Mouse (Mus musculus) liver (tissue): ENCODE data around the gene Gm973.

Source experiments
- DNase-seq: peaks from one replicate; pipeline ENCODE4 v3.0.0-alpha.2; 2020; ENCODE audit warnings: mixed read lengths

The Gm973 gene

DNA sequence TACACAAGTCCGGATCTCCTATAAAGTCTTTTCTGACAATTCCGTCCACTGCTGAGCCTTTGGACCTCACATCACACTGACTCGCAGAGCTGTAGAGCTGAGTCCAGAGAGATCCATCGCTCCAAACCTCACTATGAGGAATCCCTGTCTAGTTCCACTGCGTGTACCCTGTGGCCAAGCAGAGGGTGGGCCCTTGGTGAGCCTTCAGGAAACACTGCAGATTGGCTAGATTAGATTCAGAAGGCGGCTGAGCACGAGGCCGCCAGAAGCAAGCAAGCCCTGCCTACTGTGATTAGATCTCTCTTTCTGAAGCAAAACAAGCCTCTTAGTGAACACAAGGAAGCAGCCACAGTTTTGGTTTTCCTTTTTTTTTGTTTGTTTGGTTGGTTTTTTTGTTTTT, 27.8 kb downstream of the Gm973 start:
- DNase-seq, result no peak

DNA sequence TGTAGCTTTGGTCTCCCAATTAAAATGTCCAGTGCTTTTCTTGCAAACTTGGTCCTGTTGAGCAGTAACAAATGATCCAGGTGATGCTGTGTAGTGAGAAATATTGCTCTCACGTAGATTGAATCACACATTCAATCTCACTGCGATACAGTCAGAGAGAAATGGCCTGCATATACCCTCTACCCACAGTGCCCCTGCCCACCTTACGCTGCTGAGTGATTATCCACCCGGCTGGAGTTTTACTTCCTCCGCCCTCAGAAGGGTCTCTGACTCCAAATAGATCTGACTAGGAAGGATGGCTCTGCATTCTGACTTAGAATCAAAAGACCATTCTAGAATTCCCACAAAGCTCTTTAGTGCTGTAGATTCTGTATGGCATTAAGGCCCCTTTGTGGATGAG, 32.4 kb downstream of the Gm973 start:
- no peak for DNase-seq

DNA sequence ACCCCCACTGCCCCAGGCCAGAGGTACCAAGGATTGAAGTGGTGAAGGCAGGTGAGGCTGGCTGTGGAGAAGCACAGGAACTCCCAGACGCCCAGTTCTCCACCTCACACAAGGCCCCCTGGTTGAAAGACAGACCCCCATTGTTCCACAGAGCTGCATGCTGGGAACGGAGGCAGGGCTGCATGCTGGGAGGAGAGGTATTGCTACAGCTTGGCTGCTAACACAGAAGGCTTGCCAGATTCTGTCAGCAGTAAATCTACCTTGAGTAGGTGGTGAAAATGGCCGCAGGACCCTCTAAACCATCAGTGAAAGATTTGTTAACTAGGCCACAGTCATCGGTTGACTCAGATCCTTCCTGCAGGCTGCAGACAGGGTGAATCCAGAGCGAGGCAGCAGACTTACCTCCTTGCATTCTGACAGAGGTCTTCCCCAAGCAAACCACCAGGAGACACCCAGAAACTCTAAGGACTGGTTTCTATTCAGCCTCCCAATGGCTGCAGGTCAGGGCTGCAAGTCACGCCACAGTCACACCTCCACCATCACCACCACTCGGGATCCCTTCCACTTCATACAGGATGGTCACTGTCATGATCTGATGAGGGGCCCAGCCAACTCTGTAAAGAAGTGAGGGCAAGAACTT, 33.1 kb downstream of the Gm973 start:
- DNase-seq, result no peak

DNA sequence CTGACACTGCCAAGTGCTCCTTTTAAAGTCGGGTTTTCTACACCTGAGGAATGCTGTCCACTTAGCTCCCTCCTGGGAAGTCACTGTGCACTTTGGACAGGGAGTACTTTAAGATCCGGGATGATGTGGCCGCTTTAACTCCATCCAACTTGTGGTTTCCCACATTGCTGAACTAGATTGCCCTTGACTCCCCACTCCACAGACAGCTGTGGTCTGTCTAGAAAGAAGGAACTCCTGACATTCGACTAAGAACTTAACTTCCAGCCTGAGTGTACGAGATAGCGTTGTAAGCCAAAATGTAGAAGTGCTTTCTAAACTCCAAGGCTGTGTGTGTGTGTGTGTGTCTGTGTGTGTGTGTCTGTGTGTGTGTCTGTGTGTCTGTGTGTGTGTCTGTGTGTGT, 34.2 kb downstream of the Gm973 start:
- DNase-seq, result no peak

DNA sequence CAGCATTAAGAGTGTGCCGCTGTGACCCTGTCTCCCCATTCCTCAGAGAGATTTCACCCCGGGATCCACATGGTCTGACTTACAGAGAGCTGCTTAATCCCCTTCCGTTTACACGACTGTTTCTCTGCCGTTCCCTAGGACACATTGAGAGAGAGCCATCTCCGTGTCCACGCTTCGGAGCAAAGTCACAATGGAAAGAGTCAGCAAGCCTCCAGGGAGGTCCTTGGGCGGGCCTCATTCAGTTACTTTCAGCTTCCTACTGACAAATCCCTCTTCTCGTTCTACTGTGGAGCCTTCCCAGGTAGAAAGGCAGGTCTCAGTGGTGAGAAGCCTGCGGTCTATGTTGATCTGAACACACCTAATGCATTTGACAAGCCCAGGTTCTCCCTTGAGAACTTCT, 34.9 kb downstream of the Gm973 start:
- DNase-seq, result no peak

DNA sequence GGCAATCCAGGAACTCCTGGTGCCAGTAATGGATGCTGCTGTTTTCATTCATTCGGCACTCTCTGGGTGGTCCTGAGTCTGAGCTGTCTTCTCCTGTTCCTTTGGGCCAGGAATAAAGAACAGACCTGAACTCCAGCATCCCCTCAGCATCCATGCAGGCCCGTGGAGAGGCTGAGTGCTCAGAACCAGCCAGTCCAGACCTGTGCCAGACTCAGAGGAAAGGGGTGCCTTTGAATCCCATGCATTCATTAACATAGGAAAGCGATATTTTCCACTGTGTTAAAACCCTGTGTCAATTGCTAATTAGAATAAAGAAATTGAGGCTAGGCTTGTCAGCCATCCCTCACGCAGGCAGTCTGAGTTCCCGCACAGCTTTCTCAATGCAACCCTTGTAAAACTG, 37.6 kb downstream of the Gm973 start:
- DNase-seq, result no peak

DNA sequence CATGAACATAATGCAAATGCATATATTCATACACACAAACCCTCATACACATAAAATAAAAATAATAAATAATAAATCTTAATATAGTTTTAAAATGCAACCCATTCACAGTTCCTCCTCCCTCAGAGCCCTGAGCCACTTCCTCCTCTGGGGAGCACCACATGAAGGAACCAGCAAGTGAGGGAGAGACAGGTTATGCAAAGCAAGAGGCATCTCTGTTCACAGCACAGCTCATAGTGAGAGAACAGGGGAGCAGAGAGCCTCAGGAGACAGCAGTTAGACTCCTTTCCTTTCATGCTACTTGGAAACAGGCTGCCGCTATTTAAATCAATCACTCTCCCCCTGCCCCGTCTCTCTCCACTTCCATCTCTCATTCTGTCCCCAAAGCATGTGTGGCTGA, 47.5 kb downstream of the Gm973 start:
- no peak for DNase-seq

DNA sequence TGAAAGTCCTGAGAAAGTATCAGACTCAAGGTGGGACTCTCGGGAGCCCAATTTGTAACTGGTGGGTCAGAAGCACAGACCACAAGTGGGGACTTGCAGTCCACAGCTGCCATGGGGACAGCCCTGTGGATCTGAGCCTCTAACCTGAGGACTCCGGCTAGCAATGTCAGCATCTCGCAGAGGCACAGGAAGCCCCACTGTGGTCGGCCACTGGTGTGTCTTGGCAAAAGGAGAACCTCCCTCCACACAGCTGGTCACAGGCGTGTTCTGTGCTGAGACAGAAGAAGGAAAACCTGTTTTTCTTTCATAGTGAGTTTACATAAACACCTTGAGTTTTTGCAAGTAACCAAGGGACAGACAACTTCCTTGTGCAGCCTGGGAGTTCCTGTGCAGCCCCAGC, 49.7 kb downstream of the Gm973 start:
- no peak for DNase-seq

DNA sequence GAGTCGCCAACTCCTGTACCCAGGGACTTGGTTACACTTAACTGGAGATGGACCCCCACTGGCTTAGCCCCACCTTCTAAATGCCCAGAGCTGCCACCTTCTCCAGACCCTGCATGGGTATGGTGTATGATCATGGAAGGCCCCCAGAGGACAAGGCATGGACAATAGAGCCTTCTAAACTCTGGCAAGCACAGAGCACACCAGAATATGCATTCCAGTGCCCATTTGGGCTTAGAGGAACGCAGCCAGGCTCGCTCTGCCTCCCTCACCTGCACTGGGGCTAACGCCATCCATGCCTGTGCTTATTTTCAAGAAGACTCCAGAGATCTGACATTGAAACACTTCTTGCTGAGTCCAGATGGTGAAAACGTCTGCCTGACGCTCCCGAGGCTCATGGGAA, 50.2 kb downstream of the Gm973 start:
- no peak for DNase-seq

DNA sequence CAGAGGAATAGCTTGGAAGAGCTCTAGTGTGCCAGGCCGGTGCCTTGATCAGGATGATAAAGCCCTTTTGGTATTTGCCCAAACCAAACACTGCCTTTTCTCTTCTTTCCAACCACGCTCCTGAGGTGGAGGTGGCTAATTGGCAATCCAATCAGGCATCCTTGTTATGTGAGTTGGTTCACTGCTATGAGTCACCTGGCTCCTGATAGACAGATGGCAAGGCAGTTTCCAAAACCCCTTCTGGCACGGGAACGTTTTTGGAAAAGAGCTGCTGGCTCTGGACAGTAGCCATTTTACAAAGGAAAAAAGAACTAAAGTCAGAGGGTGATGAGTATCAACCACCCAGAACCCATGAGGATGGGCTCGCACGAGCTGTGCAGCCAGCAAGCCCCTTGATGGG, 50.9 kb downstream of the Gm973 start:
- no peak for DNase-seq

DNA sequence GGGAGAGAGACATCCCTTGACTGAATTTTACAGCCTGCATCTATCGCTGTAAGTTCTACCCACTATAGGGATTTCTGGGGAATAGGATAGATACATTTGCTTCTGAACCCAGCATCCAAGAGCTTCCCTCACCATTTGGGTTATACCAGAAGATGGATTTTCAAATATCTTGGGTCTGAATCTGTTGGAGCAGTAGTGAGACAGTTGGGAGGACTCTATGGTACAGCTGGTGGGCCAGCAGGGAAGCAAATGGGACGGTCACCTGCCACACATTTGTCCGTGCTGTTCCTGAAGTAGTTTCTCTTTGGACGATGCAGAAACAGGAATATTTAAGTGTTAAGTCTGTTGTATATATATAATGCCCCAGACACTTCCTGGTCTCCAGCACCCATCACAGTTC, 51.5 kb downstream of the Gm973 start:
- DNase-seq, result no peak

DNA sequence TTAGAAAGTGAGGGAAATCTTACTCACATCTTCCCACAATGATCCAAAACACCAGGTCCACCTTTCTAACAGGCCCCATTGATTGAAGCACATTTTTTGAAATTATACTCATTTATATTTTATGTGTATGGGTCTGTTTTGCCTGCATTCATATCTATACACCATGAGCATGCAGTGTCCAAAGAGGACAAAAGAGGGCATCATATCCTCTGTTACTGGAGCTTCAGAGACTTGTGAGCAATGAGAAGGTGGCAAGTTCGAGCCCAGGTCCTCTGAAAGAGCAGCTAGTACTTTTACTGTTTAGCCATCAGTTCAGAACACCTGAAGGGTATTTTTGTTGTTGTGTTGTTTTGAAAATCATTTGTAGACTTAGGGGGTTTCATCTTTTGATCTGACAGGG, 52.2 kb downstream of the Gm973 start:
- no peak for DNase-seq

DNA sequence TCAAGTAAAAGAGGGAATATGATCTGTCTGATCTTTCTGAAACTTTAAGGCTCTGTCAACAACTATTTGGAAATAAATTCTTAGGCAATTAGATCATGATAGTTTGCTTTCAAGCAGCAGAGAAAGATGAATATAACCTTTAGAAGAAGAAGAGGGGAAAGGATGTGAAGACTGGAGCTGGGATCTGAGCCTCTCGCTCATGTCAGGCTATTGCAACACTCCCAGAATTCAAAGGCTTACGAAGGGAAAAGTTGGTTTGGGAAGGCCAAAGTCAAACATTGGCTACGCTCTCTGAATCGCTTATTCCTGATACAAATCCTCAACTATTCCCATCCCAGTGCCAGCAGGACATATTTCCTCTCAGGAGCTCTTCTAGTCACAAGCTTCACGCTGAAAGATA, 53.2 kb downstream of the Gm973 start:
- no peak for DNase-seq

DNA sequence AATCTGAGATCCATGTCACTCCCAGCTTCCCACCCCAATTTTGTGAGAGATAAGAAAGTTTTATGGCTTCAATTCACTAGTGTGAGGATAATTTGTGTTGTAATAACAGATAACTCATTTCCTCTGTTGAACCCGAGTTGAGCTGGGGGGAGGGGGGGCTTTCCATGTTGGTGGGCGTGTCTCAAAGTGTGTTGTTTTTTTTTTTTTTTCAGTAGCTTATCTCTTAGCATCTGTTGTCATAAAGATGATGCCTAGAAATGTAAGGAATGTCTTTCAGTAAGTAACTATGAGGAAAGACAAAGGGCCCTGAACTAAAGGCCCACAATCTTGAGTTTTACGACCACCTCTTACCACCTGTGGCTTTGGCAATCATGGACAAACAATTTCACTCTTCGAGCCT, 54.7 kb downstream of the Gm973 start:
- no peak for DNase-seq

DNA sequence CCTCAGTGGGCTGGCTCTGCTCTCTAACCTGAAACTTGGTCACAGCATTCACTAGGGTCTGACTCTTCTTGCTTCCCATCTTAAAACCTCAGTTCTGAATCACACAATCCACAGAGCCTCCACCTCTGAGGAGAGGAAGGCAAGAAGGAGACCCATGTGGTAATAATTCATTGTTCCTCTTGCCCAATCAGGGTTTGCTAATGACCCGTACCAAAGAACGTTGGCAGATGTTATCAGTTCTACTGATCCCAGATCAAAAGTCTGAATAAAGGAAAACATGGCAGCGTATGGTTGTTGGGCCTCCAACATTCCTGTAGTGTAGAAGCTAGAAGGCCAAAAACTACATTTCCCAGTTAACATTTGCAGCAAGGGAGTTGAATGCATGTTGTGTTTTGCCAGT, 55.4 kb downstream of the Gm973 start:
- no peak for DNase-seq

DNA sequence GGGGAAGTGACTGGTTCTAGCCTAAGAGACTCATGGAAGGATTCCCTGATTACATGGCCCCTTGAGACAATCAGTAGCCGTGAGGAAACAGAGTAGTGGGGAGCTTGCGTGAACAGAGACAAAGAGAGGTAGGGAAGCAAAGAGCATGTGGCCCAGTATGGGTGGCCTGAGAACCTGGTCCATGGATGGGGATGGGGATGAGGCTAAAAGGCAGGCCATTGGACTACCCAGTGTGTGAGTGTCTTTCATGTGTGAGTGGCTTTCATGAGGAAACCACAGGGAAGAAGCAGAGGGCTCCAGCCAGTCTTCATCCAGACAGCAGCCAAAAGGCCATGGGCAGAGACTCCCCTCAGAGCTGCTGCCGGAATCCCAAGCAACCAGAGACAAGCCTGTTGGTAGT, 57.8 kb downstream of the Gm973 start:
- DNase-seq, result no peak

DNA sequence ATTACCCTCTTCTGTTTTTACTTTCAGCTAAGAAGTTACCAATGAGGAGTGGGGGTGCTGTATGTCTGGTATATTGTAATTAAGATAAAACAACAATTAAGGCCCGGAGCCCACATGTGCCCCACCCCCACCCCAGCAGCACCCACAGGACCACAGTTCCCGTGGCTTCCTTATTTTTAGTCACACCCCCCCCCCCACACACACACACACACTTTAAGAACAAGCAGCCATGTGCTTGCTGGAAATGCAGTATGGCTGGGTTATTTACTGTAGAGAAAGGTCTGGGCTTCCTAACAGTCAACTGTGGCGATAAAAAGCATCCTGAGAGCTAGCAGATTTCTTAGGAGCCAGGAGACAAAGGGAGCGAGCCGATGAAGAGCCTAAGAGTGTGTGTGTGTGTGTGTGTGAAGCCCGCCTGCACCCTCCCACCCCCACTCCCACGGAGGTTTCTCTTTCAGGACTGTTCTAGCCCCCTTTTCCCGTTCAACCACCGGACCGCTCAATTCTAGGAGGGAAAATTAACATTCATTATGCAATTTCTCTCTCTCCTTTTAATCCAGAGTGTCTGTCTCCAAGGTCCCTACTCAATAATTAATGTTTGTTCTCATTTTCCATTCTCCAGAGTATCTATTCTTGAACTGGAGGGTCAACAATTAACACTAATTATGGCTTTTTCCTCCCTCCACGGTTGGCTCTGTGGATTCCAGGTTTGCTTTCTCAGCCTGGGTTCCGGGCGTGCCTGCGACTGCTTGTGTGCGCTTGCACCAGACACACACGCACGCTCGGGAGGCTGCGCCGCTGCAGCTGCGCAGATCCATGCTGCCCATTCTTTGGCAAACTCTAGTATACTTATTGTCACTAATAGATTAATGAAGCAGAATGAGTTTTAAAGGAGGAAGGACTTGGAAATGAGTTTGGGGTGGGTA, 58.5 kb downstream of the Gm973 start:
- DNase-seq, result no peak

DNA sequence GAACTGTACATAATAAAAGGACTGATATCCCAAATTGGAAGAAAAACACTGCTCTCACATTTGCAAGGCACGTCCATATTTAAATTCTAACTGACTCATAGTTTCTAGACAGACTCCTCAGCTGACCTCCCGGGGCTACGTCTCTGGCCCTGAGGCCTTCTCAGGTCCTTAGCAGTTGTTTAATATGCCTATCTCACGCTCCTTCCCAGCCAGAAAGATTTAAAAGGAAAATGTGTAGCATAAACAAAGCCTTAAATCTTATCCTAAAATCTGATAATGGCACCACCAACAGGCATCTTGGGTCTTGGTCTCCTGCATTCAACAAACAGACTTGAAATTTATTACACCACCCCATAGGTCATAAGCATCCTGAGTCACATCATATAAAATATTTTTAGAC, 62.7 kb downstream of the Gm973 start:
- no peak for DNase-seq

DNA sequence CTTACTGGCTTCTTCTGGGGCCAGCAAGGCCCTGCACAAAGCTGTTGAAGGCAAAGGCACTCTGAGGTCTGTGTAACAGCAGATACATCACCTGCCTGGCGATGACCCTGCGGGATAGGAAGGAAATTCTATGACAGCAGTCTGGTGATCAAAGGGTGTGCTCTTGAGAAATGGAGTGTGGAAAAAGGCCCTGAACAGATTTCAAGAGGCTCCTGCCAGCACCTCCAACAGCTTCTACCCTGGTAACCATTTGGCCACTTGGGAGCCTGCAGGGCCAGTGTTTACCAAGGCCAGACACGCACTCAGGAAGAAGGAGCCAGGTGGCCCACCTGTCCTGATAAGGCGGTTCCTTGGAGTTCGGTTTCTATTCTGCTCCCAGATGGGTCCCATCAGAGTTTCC, 63.3 kb downstream of the Gm973 start:
- no peak for DNase-seq

DNA sequence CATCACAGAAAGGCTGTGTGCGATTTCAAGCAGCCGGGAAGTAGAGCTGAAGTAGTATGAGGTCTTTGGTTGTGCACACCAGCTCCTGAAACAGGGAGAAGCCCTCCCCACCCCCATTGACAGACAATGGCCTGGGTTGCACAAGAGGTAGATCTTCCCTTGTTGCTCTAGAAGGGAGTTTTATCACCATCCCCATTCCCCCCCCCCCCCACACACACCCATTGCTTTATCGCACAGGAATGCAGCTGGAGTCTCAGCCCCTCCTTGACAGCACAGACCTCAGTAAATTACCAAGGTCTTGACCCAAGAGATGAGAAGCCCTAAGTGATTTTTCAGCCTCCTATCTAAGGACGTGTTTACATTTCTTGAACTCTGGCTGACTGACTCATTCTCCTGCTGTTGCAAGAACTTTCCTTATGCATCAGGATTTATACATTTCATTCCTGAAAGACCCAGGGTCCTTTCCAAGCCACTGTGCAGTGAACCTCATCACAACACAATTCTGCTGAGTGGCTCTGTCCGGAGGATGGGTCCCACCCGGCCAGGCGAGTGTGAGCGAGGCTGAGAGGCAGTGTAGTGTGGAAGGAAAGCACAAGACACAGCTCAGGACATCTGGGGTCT, 64.2 kb downstream of the Gm973 start:
- DNase-seq, result peak; percentile 33

DNA sequence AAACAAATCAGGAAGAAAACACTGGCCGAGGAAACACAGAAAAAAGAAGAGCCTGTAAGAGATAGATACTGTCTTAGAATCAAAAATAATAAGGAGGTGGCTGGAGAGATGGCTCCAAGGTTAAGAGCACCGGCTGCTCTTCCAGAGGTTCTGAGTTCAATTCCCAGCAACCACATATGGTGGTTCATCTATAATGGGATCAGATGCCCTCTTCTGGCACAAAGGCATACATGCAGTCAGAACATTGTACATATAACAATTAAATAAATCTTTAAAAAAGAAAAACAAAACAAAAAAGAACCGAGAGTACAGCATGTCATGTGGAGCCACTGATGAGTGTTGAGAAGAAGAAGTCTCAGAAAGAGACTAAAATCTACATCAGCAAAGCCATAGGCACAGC, 64.8 kb downstream of the Gm973 start:
- DNase-seq, result no peak

DNA sequence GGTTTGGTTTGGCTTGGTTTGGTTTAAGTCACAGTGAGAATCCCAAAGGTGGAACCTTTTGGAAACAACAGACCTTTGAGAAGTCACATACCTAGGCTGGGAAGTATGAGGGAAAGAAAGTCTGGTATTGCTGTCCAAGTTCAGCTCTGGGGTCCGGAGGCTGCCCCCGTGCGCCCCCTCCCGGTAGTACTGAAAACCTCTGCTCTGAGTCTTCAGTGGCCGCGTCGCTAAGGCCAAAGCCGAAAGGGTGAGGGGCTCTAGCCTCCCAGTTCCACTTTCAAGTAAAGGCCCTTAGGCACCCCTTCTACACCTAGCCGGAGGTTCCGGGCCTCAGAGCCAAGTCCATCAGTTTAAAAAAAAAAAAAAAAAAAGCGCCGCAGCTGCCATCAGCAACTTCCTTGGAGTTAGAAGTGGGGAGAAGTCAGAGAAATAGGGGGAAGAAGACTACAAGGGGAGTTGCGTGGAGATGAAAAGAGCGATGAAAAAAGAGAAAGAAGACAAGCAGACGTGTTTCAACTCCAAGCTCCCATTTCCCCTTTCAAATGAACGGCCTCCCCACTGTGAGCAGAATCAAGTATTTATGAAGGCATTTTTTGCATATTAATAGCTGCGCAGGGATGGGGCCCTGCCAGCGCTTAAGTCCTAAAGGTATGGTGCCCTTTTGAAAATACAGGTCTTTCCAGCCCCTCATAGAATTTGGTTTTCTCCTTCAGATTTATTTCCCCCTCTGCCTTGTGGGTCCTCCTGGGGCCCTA, 68.8 kb downstream of the Gm973 start:
- peak; percentile 66 for DNase-seq

DNA sequence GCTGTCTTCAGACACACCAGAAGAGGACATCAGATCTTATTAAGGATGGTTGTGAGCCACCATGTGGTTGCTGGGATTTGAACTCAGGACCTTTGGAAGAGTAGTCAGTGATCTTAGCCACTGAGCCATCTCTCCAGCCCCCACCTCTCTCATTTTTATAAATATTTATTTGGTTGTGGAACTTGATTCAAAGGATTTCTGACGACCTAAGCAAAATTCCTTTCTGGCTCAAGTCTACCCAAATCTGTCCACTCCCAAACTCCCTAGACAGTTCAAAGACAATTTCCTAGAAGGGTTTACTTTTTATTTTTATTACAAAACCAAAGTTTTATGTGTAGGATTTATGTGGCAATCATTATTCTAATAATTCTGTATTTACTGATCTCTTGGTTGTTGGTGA, 73.2 kb downstream of the Gm973 start:
- no peak for DNase-seq
